In the genomic region with DNA sequence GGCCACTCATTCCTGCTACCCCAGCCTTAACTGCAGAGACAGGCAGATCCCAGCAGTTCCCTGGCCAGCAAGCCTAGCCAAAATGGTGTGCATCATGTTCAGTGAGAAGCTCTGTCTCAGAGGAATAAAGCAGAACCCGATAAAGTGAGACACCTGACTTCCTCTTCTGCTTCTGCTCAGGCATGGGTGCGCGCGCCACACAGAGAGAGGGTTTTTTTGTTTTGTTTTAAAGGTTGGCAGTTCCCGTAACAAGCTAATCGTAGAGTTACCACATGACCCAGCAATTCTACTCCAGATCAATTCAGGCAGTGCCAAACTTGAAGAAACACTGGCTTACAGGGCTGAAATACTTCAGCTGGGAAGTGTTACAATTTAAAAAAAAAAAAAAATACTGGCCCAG, we compare ENCODE assay signal across 9 mouse cellular contexts. TPM values are rescaled to one million over a fixed set of nuclear protein-coding genes. Genes with fewer than 3 reads are reported as not detected.
A peak's percentile ranks its signal among the peaks of the same experiment; 100 is the strongest.
DNase-seq lines count a peak whose midpoint lies in the region; ATAC-seq and TF ChIP-seq lines count a peak whose summit lies in the region.
"Had no signal": no experiment of that assay in that cellular context is flagged by ENCODE, and none has a peak within 500 bp of the region (broad histone marks: within the 10 kb centered on the region; RNA-seq: fewer than 3 reads in every experiment).

No protein-coding gene starts in this region.

- H3K27me3 ChIP-seq in lung, postnatal 0 days (replicated peaks; ENCODE audit: insufficient read depth, low read length), result no peaks in the 10 kb centered on the region
- no peaks in the 10 kb centered on the region for H3K27me3 ChIP-seq in midbrain, embryonic 13.5 days
- H3K27me3 ChIP-seq: forebrain, embryonic 13.5 days; limb, embryonic 12.5 days had no signal

- H3K9ac ChIP-seq in lung, postnatal 0 days (replicated peaks; ENCODE audit: low read depth), result no peak overlapping the region
- H3K9ac ChIP-seq in midbrain, embryonic 13.5 days (replicated peaks), result no peak overlapping the region
- H3K9ac ChIP-seq: forebrain, embryonic 13.5 days; limb, embryonic 12.5 days had no signal

- DNase-seq in lung, postnatal 25 days (ENCODE audit: low spot score), result peak; percentile 60
- DNase-seq in lung, postnatal 0 days (ENCODE audit: low spot score), result no peak
- peak; percentile 31 for DNase-seq in adipocyte (ENCODE audit: low spot score)
- DNase-seq in thymus, postnatal 36 days, result peak; percentile 45 to 58
- DNase-seq in right cerebral cortex, postnatal 4 days, result no peak

- H3K4me2 ChIP-seq in lung, postnatal 0 days (replicated peaks; ENCODE audit: low read depth, low read length), result no peak overlapping the region
- no peak overlapping the region for H3K4me2 ChIP-seq in midbrain, embryonic 13.5 days (replicated peaks)
- H3K4me2 ChIP-seq: forebrain, embryonic 13.5 days; limb, embryonic 12.5 days had no signal

- peaks cover 7% of the 10 kb centered on the region; the same call in 1 of the 2 replicates for H3K36me3 ChIP-seq in lung, postnatal 0 days (ENCODE audit: insufficient read depth, low read length)
- H3K36me3 ChIP-seq in midbrain, embryonic 13.5 days, result peaks cover 20% of the 10 kb centered on the region; the same call in 1 of the 2 replicates

- no peak for ATAC-seq in lung, postnatal 0 days
- no peak for ATAC-seq in midbrain, embryonic 13.5 days
- ATAC-seq: forebrain, embryonic 13.5 days had no signal

- no peak for TF ChIP-seq CTCF in lung, postnatal 0 days (IDR thresholded peaks at IDR 0.05)
- TF ChIP-seq CTCF in olfactory bulb, adult 2 months (IDR thresholded peaks at IDR 0.05; ENCODE audit: insufficient read depth, low read depth, low read length), result no peak

- WGBS in lung, postnatal 0 days, result 82% methylated on average over 6 of the region's 6 CpGs
- 62% methylated on average over 6 of the region's 6 CpGs for WGBS in olfactory bulb, adult 2 months
- 91% methylated on average over 6 of the region's 6 CpGs for WGBS in midbrain, embryonic 13.5 days

- TF ChIP-seq EP300 in lung, postnatal 0 days (IDR thresholded peaks at IDR 0.05), result no peak

- no peak overlapping the region for H3K4me3 ChIP-seq in lung, postnatal 0 days (ENCODE audit: low read depth, low read length)
- H3K4me3 ChIP-seq in olfactory bulb, adult 2 months (ENCODE audit: insufficient read depth, low read depth, low read length), result no peak overlapping the region
- H3K4me3 ChIP-seq in midbrain, embryonic 13.5 days (replicated peaks), result no peak overlapping the region
- H3K4me3 ChIP-seq: forebrain, embryonic 13.5 days; limb, embryonic 12.5 days had no signal

- TF ChIP-seq POLR2A in olfactory bulb, adult 2 months (IDR thresholded peaks at IDR 0.05; ENCODE audit: insufficient read depth, low read depth, low read length), result no peak

- H3K9me3 ChIP-seq in lung, postnatal 0 days (ENCODE audit: low read length), result no peaks in the 10 kb centered on the region
- no peaks in the 10 kb centered on the region for H3K9me3 ChIP-seq in midbrain, embryonic 13.5 days
- H3K9me3 ChIP-seq: forebrain, embryonic 13.5 days; limb, embryonic 12.5 days had no signal

- H3K27ac ChIP-seq in lung, postnatal 0 days (ENCODE audit: low read length), result no peak overlapping the region
- 0 out of 2 replicates have a peak overlapping the region, but pooled peaks have one; percentile 33 for H3K27ac ChIP-seq in olfactory bulb, adult 2 months (ENCODE audit: insufficient read depth, low read depth, low read length)
- H3K27ac ChIP-seq in midbrain, embryonic 13.5 days, result no peak overlapping the region
- H3K27ac ChIP-seq: forebrain, embryonic 13.5 days; limb, embryonic 12.5 days had no signal

- peaks cover 7% of the 10 kb centered on the region; the same call in 1 of the 2 replicates for H3K4me1 ChIP-seq in lung, postnatal 0 days (ENCODE audit: insufficient read depth, low read depth, low read length)
- peaks cover 10% of the 10 kb centered on the region for H3K4me1 ChIP-seq in olfactory bulb, adult 2 months (ENCODE audit: control insufficient read depth, insufficient read depth, low read length)
- peaks cover 11% of the 10 kb centered on the region; the same call in 1 of the 2 replicates for H3K4me1 ChIP-seq in midbrain, embryonic 13.5 days (replicated peaks)

RNA-seq across cellular contexts. Expression of a gene that starts 7.4 kb away (rescaled TPM):
- polyA plus RNA-seq in lung, postnatal 0 days (2015; fragmentation: Nextera tagmentation; extraction: Ambion mirVana), result 214 and 233 TPM in 2 replicates
- polyA plus RNA-seq in olfactory bulb, adult 2 months (2012; ENCODE audit: insufficient read depth, insufficient read length, low replicate concordance, missing spikeins), result 142 TPM in 1 of 2 replicates, not detected in the other
- 73.0 and 77.5 TPM in 2 replicates for polyA plus RNA-seq in midbrain, embryonic 13.5 days (2015; fragmentation: Nextera tagmentation; extraction: Ambion mirVana)

RNA-seq across cellular contexts. Expression of a gene that starts 30.6 kb away (rescaled TPM):
- polyA plus RNA-seq in lung, postnatal 0 days (2015; fragmentation: Nextera tagmentation; extraction: Ambion mirVana), result not detected in 2 replicates
- polyA plus RNA-seq in olfactory bulb, adult 2 months (2012; ENCODE audit: insufficient read depth, insufficient read length, low replicate concordance, missing spikeins), result not detected in 2 replicates
- 0.82 and 0.97 TPM in 2 replicates for polyA plus RNA-seq in midbrain, embryonic 13.5 days (2015; fragmentation: Nextera tagmentation; extraction: Ambion mirVana)
- polyA plus RNA-seq: limb, embryonic 12.5 days had no signal

RNA-seq across cellular contexts. Expression of a gene that starts 41.6 kb away (rescaled TPM):
- polyA plus RNA-seq in lung, postnatal 0 days (2015; fragmentation: Nextera tagmentation; extraction: Ambion mirVana), result 5.9 and 7.6 TPM in 2 replicates
- polyA plus RNA-seq in olfactory bulb, adult 2 months (2012; ENCODE audit: insufficient read depth, insufficient read length, low replicate concordance, missing spikeins), result not detected in 2 replicates
- 21.0 and 21.2 TPM in 2 replicates for polyA plus RNA-seq in midbrain, embryonic 13.5 days (2015; fragmentation: Nextera tagmentation; extraction: Ambion mirVana)

Comparison
In these comparisons a context has a peak if more than half of its experiments do, and no peak if none do; other contexts are left out.
1. DNase-seq: peak in lung, postnatal 25 days (single experiment), adipocyte (single experiment) and thymus, postnatal 36 days (2 of 2); none in lung, postnatal 0 days (single experiment) and right cerebral cortex, postnatal 4 days (single experiment).